Mouse (Mus musculus) forebrain, embryonic 11.5 days (tissue): ENCODE measurements around the gene Olfr724. TPM values are rescaled to one million over a fixed set of nuclear protein-coding genes. Genes with fewer than 3 reads are reported as not detected.
"Not testable (repeated sequence)": the region's sequence is repeated elsewhere in the genome, so short reads cannot be mapped to it uniquely, and the experiment has no call there.

ENCODE experiments used
- ATAC-seq: fragments of 200-750 bp; cut with Nextera tagmentation; replicated peaks from 2 replicates; pipeline ENCODE4 v1.8.0; 2017; ENCODE audit warnings: moderate TSS enrichment; ENCODE audit not compliant: low FRiP score
- DNase-seq: peaks from one replicate; pipeline ENCODE4 v3.0.0-alpha.2; 2017; ENCODE audit warnings: low spot score
- H3K27ac ChIP-seq: fragments of 300-500 bp; sonication (generic); 2 replicates; pipeline ENCODE4 v1.5.1; 2014; ENCODE audit warnings: low read depth, low read length
- H3K27me3 ChIP-seq: fragments of 300-500 bp; sonication (generic); 2 replicates; pipeline ENCODE4 v1.6.1; 2014; ENCODE audit warnings: mild to moderate bottlenecking, low read length, mixed read lengths; ENCODE audit not compliant: control insufficient read depth, insufficient read depth
- H3K36me3 ChIP-seq: fragments of 300-500 bp; sonication (generic); 2 replicates; pipeline ENCODE4 v1.6.1; 2014; ENCODE audit warnings: mild to moderate bottlenecking, low read length, moderate library complexity, mixed read lengths; ENCODE audit not compliant: control insufficient read depth, insufficient read depth
- H3K4me1 ChIP-seq: fragments of 300-500 bp; sonication (generic); replicated peaks from 2 replicates; pipeline ENCODE4 v1.6.1; 2014; ENCODE audit warnings: low read length, mixed read lengths; ENCODE audit not compliant: control insufficient read depth, insufficient read depth
- H3K4me2 ChIP-seq: fragments of 300-500 bp; sonication (generic); 2 replicates; pipeline ENCODE4 v1.6.1; 2014; ENCODE audit warnings: low read depth, mild to moderate bottlenecking, low read length, moderate library complexity, mixed read lengths; ENCODE audit not compliant: severe bottlenecking
- H3K4me3 ChIP-seq: fragments of 300-500 bp; sonication (generic); 2 replicates; pipeline ENCODE4 v1.5.1; 2014; ENCODE audit warnings: low read depth, low read length
- H3K9ac ChIP-seq: fragments of 300-500 bp; sonication (generic); 2 replicates; pipeline ENCODE4 v1.6.1; 2014; ENCODE audit warnings: low read length
- H3K9me3 ChIP-seq: fragments of 300-500 bp; sonication (generic); 2 replicates; pipeline ENCODE4 v1.6.1; 2016; ENCODE audit warnings: low read length, mixed read lengths; ENCODE audit not compliant: control insufficient read depth
- WGBS: fragments of 180-500 bp; shearing (Covaris S2); extraction: QIAGEN DNeasy Blood & Tissue Kit; methylation state at CpG from one replicate; pipeline ENCODE4 v1.1.7; 2014; 5-methylcytosine and 5-hydroxymethylcytosine counted together
- polyA plus RNA-seq: library from polyadenylated mRNA; unstranded; fragments of >200 nt; fragmentation: Nextera tagmentation; extraction: Ambion mirVana; gene quantifications from 2 replicates; pipeline ENCODE4 v1.2.1, GENCODE M21; 2014

The Olfr724 gene
- not detected in 2 replicates for polyA plus RNA-seq

DNA sequence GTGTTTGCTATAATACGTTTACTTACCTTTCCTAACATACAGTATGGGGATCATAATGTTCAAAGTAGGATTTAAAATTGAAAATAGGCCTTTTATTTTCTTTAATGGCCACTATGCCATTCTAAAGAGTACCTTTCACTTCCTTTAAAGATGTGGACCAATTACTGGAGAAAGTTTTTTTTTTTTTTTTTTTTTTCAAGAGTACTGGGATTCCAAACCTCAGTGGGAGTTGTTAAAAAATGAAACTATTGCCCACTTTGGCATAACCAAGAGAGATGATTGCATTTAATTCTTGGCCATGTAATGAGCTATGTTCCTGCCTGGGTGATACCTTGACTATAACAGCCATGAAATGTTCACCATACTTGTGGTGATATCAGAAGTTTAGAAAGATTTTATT is at the start of gene Olfr724:
Gene Olfr724 (minus strand): TSS at position 101 of the 400 bp plus-strand sequence.
- not testable (repeated sequence) for H3K4me3 ChIP-seq, H3K9ac ChIP-seq, H3K27me3 ChIP-seq, DNase-seq, ATAC-seq, H3K4me2 ChIP-seq, H3K4me1 ChIP-seq, H3K27ac ChIP-seq, H3K9me3 ChIP-seq, H3K36me3 ChIP-seq
- 71% methylated on average over 1 of the region's 1 CpGs for WGBS

DNA sequence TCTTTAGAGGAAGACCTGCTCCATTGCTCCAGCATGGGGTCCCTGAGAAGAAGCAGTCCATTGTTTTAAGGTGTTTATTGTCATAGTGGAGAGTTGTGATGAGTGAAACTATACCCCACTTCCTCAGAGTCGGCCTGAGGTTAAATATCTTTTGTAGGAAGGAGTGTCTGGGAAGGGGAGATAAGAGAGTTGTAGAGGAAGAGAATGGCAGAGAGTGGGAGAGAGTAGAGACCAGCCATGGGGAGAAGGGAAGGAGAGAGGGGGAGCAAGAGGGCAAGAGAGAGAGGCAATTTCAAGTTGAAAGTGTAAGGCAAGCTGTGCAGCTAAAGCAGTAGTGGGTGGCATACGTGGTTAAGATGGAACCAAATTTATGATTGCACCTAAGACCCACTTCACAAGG is 7.2 kb downstream of the Olfr724 start:
- Histone ChIP-seq H3K9me3 (no peaks in the 10 kb centered on the region), H3K4me2 (no peak overlapping the region), H3K36me3 (no peaks in the 10 kb centered on the region), H3K27me3 (no peaks in the 10 kb centered on the region), H3K4me1 (no peaks in the 10 kb centered on the region), H3K9ac (no peak overlapping the region), H3K4me3 (no peak overlapping the region), H3K27ac (no peak overlapping the region)
- DNase-seq (no peak), ATAC-seq (no peak)
- WGBS, result 49% methylated on average over 2 of the region's 2 CpGs

- not testable (repeated sequence) for ATAC-seq, H3K36me3 ChIP-seq, H3K4me3 ChIP-seq, H3K4me1 ChIP-seq, H3K4me2 ChIP-seq, DNase-seq, H3K9me3 ChIP-seq, H3K9ac ChIP-seq, H3K27me3 ChIP-seq, H3K27ac ChIP-seq
Measured at GRCm38 (mm10) chr14:49931687-49932086, 31.4 kb downstream of the Olfr724 start, which contains the start of gene Olfr723. TSS of gene Olfr723 (minus strand) at chr14:49931787.

Other genes starting within 250 kb of the Olfr724 start
- gene Armh4, start 179.9 kb downstream of the Olfr724 start, polyA plus RNA-seq, result 22.6 and 26.5 TPM in 2 replicates
- not detected in 2 replicates for gene Olfr722, start 61.3 kb downstream of the Olfr724 start, polyA plus RNA-seq
- gene Olfr723, start 31.5 kb downstream of the Olfr724 start, polyA plus RNA-seq, result not detected in 2 replicates
- not detected in 2 replicates for gene Olfr725, start 77.1 kb upstream of the Olfr724 start, polyA plus RNA-seq
- gene Olfr726, start 127.7 kb upstream of the Olfr724 start, polyA plus RNA-seq, result not detected in 2 replicates
- gene Olfr727, start 159.9 kb upstream of the Olfr724 start, polyA plus RNA-seq, result not detected in 2 replicates
- gene Olfr728, start 179.4 kb upstream of the Olfr724 start, polyA plus RNA-seq, result not detected in 2 replicates
- gene Olfr729, start 189.6 kb upstream of the Olfr724 start, polyA plus RNA-seq, result not detected in 2 replicates
- gene Olfr730, start 224.9 kb upstream of the Olfr724 start, polyA plus RNA-seq, result not detected in 2 replicates